Mouse (Mus musculus): Measurements from ENCODE around the gene Eef1e1.

DNA sequence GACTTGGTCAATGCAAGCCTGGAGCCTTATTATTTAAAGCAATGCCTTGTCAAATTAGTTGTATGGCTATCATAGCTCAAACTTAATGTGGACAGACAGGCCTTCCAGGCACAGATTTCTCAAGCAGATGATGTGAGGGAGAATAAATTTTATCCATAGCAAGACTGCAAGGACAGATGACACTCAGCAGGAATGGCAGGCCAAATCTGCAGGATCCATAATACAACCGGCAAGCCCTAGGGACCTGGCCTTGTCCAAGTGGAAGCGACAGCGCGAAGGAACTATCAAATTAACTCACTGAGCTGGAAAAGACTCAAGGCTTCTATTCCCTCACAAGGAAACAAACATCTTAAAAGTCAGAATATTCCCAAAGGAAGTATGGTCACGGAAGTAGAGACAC lies 17.9 kb downstream of the Eef1e1 start:
- TF ChIP-seq CTCF (IDR thresholded peaks at IDR 0.05; ENCODE audit: low read depth, low read length) (no peak), POLR2A (IDR thresholded peaks at IDR 0.05; ENCODE audit: insufficient read depth, low read length) (no peak)
